Mouse (Mus musculus) thymus, postnatal 14 days (tissue): Measurements from ENCODE around the gene Lrp5.
"Not testable (repeated sequence)": the region's sequence is repeated elsewhere in the genome, so short reads cannot be mapped to it uniquely, and the experiment has no call there.

Source experiments
- DNase-seq: peaks from one replicate; pipeline ENCODE4 v3.0.0; 2021

Lrp5 gene

DNA sequence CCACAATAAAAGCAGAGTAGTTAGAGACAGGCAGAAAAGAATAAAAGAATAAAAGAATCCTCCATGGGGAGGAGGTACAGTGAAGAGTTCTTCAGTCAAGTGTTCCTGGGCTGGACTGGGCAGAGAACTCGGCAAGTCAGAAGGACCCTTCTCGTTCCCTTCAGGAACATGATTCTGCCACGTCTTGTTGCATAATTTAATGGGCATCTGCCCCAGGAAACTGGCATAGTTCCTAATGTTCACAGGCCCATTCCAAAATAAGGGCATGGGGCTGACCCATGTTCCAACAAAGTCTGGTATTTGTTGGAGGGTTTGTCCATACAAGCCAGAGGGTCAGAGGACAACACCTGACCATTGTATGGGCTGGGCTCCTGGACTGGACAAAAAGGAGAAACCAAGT lies 8.6 kb upstream of the Lrp5 start:
- DNase-seq, result no peak

DNA sequence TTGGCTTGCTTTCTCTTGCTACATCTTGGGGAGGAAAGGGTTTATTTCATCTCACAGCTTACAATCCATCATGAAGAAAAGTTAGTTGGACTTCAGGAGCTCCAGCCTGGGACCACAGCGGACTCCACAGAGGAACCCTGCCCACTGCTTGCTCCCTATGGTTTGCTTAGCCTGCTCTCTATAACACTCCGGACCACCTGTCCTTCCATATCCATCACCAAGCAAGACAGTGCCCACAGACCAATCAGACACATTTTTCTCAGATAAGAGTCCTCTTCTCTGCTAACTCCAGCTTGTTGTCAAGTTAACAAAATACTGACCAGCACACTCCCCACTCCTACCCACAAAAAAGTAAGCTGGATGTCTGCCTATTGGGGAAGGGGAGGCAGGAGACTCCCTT lies 8.1 kb upstream of the Lrp5 start:
- DNase-seq, result no peak

DNA sequence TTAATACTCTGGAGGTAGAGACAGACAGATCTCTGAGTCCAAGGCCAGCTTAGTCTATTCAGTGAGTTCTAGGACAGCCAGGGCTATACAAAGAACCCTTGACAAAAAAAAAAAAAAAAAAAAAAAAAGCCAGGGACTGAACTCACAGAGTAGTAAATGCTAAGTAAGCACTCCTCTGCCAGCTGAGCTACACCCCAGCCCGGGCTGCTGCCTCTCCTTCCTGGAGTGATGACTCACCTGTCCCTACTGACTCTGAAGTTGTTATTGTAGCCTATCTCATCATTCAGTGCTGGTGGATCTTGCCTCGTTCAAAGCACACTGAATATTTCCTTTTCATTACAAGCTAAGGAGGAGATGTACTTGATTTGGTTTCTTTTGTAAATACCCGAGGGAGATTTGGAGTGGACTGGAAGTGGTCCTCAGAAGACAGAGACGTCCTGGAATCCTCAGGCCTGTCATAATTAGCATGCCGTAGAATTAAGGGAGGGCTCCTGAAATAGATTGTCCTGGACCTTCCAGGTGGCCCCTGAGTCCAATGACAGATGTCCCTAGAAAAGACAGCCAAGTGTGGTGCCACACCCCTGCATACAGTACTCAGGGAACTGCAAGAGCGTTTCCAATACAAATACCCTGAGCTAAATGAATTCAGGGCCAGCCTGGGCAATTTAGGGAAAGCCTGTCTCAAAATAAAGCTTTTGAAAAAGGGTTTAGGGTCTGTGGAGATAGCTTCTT lies 6.2 kb upstream of the Lrp5 start:
- DNase-seq, result no peak

DNA sequence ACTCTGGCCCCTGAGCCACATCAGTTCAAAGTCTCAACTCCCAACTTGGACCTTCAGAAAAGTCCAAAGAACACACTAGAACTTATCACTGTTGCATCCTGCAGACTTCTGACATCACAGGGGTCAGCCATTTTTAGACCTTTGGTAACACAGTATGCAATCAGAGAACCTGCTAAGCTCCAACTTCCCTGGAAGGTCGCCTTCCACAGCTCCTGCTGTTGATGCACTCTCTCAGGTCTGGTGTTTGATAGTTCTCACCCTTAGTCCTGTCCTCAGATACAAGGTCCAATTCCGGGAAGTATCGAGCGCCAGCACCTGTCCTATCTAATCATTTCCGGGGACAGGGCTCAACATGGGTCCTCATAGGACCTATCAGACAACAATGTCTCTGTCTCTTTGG lies 5.0 kb upstream of the Lrp5 start:
- DNase-seq, result no peak

DNA sequence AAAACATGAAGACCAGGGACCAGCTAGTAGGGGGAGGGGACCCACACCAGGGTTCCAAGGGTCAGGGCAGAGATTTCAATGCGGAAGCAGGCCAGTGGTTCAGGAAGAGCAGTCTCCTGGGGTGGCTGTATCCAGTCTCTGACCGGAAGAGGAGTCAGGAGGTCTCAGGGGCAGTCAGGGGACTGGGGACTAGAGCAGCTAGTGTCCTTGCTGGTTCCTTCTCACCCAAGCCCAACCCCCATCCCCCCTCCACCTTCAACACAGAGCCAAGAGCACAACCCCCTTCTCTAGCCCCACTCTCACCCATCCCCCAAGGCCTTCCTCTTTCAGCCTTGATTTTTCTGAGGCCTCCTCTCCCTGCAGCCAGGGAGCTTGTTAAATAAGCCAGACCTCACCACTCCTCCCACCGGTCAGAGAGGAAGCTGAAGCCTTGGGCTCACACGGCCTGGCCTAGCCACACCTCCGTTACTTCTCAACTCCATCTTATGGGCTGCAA lies 1.4 kb upstream of the Lrp5 start:
- DNase-seq, result no peak

DNA sequence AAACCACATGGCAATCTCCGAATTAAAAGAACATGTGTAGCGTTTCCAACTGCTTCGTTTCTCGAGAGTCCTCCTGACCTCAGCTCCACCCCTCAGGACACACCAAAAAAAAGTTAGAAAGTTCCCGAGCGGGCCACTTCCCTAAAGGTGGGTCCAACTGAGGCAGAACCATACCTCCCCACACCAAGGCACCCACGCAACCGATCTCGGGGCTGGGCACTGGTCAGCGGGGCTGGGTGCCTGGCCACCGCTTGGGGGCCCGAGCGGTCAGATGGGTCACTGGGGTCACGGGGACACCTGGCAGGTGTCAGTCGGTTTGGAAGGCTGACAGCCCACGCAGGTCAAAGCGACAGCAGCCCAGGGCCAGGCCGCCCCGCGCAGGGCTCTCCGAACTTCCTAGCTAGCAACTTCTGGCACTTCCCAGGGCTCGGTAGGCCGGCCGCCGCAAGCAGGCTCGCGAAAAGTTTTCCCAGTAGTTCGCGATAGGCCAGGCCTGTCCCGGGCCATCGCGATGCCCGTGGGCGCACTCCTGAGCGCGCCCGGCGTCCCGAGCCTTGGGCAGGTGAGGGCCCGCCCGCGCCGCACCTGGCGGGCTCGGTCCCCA lies 651 bp downstream of the Lrp5 start:
- DNase-seq, result no peak

DNA sequence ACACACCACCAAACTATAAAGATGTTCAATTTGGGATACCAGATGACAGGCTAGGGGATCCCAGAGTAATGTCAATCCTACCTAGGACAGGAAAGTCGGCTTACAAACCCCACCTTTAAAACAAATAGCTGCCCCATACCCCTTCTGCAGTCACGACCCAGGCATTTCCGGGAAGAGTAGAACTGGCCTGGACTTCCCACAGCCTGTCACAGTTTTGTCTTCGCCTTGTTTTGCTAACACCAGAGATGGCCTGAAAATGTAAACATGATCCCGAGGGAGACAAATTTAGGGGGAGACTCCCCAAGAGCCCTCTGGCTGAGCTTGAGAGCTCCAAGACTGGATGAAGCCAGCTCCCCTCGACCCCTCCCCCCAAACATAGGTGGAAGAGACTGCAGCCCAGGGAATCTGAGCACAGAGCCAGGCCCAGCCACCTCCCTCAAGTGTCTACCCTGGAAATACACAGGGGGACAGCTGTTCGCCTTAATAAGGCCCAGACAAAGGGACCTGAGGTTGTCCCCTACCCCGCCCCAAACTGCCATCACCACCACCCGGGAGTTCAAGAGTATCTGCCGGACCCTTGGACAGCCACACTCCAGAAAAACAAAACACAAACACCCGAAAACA lies 1.3 kb downstream of the Lrp5 start:
- peak; percentile 13 for DNase-seq

DNA sequence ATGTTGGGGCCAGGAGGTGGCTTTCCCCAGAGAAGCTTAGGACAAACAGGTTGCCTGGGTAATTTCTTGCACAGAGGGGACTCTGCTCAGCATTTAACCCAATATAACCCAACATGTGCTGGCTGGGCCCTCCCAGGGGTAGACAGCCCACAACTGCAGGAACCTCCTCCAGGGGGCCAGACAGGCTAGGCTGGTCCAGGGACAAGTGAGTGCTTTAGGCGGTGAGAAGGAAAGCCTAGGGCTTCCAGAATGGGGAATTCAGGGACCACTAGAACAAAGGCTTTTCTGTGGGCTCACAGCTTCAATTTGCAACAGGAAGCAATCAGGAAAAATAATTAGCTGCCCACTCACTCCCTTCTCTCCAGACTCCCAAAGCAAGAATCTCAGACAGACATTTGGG lies 1.9 kb downstream of the Lrp5 start:
- DNase-seq, result peak; percentile 24

DNA sequence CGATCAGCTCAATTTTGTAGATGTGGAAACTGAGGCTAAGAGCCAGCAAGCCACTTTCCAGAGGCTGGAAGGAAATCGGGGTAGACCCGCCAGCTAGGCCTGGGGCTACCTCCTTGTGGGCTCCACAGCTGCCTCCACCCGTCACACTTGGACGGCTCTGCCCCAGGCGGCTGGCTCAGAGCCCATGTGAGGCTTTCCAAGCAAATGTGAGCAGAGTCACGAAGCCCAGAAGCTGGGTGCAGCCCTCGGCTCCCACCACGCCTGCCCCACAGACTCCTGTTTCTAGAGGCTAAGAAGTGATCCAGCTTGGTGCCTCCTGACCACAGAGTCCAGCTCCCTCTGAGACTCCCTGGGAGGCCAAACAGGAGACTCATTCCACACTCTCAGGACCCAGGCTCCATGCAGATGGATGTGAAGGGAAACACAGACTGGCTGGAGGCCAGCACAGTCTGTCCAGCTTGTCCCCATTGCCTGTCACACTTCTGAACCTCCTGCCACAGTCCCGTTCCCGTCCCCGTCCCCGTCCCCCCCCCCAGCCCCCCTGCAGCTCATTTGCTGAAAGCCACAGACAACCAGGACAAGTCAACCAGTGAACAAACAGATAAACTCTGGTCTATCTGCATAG lies 4.9 kb downstream of the Lrp5 start:
- no peak for DNase-seq

DNA sequence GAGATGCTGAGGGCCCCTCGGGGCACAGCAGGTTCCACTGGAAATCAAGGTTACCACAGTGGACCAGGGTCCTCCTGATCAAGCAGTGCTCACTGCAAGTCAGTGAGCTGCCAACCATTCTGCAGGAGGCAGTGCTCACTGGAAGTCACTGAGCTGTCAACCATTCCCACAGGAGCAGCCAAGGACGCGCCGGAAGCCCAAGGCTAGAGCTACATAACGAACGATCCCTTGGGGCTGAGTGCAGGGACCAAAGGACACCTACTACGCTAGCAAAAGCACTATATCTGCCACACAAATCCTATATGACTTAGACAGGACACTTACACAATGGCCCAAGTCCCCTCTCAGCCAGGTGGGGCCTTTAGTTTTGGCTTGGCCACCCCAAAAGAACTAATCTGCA lies 5.6 kb downstream of the Lrp5 start:
- no peak for DNase-seq

DNA sequence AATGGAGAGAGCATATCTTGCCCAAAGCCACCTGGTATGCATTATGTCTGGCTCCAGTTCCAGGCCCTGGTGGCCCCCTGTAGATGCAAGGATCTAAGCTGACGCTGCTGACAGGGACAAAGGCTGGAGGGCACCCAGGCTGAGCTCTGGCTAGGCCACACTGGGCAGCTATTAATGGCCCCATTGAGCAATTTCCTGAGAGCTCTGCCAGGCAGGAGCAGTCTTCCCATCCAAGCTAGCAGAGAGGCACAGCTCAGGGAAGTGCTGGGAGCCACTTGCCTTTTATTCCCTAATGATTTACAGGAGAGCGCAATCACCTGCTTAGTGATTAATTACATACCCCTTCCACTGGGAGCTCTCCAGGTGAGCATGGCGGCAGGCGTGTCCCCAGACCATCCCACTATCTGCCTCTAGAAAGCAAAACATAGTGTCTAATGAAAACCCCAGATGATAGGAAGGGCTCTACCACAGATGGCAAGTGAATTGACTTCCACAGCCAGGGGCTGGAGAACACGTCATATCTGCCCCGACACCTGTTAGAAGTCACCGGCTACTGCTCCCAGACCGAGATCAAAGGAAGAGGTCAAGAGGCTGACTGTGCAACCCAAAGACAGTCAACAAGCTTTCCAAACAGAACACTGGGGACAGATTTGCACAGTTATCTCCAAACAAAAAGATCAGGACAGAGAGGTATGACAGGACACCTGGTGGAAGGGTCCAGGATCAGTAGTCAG lies 12.1 kb downstream of the Lrp5 start:
- DNase-seq, result no peak

DNA sequence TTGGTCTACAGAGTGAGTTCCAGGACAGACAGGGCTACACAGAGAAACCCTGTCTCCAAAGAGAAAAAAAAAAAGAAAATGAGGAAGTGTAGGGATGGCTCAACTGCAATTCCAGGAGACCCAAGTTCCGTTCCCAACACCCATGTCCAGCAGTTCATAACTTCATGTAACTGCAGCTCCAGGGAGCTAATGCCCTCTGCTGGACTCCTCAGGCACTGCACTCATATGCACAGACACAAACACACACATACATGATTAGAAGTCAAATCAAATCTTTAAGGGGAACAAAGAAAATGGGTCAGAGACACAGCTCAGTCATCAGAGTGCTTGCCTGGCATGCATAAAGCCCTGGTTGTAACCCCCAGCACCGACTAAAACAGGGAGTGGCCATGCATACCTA lies 13.2 kb downstream of the Lrp5 start:
- DNase-seq, result no peak

DNA sequence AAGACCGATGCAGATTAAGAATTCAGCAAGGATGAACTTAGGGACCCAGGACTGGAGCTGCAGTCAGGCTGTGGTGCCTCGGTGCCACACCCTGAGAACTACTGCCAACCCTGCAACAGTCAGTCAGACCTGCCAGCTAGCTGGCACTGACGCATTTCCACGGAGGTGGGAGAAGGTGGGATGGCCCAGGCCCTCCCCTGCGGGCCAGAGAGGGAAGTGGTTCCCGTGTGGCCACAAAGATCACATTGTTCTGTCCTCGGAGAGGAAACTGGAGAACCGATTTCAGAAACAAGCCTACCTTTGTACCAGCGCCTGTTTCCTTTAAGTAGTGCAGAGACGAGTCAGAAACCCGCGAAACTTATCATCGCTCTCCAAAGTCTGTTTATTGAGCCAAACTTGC lies 17.3 kb downstream of the Lrp5 start:
- peak; percentile 44 for DNase-seq

DNA sequence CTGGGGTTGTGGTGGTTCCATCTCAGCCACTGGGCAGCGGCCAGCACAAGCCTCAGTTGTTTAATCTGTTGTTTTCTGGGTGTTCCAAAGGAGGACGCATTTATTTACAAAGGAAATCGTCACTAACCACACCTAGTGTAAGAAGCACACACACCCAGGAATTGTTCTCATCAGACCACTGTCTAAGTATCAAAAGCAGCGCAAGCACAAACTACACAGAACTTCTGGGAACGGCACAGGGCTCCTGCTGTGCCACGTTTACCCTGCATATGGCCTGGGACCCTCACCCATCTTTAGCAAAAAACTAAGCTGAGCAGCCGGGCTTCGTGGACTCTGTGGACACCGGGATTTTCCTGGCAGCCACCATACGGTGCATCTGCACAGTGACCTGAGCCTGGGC lies 17.8 kb downstream of the Lrp5 start:
- DNase-seq, result no peak

DNA sequence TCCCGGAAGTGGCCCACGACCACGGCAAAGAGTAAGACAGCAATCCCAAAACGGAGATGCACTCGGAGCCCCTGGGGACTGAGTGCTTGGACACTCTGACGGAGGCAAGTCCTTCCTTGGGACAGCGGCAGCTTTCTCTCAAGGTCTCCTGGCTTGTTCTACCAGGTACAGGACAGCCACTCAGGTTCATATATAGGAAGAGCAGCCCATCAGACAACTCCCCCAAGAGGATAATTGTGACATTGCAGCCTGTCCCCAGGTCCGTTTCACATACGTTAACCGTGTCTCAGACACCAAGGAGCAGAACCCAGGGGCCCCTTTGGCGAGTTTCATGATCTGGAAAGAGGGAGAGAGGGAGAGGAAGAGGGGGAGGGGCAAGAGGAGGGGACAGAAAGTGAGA lies 18.4 kb downstream of the Lrp5 start:
- peak; percentile 45 for DNase-seq

DNA sequence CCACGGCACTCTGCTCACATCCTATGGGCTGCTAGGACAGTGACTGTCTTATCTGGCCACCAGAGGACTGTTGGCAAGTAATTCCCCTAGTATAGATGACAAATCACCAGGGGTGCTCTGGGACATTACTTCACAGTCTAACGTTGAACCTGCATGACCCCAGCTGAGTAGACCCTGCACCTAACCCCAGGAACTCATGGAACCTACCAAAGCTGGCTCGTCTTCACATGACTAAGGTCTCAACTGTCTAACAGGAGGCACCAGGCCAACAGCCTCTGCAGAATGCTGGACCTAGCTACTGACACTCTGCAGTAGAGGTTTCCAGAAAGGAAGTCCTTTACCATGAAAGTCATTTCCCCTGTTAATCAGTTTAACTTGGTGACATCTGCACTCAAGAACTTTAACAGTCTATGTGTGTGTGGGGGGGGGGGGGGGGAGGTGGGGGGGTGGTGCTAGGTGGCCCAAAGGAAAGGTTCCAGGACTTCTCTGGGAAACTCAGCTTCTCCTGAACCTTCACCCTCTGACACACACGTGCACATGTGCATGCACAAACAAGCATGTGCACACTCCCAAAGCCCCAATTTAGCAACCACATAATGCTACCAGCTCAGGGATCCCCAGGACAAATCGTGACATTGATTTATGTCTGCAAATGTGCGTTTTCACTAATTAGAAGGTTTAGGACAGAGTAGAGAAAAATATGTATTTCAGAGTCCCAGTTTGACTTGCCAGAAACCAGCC lies 19.0 kb downstream of the Lrp5 start:
- no peak for DNase-seq

DNA sequence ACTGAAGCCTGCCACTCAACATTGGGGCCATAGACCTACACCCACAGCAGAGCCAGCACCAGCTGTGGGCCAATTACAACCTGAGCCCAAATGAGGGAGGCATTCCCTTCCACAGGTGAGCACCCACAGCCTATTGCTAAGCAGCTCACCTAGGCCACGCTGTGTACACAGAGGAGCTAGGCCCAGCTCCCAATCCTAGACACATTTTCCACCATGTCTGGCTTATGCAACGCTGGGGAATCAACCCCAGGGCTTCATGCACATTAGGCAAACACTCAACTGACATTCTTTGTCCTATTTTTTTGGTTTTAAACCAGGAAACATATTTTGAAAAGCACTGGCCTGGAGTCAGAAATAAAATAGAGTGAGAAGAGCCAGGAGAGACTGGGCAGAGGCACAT lies 19.7 kb downstream of the Lrp5 start:
- no peak for DNase-seq

DNA sequence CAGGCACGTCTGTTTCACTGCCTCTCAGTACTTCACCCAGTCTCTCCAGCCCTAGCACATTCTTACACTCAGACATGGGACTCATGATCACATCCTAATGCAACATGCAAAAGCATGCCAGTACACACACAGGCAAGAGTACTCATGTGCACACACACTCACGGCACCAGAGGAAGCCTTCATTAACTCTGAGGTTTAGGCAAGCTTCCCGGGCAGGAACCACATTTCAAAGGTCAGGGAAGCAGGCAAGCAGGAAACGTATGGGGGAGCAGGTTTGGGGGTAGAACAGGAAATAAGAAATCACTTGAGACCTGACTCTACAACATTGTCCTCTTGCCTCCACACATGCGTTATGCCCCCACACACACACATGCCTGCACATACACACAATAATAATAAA lies 20.9 kb downstream of the Lrp5 start:
- DNase-seq, result peak; percentile 50

DNA sequence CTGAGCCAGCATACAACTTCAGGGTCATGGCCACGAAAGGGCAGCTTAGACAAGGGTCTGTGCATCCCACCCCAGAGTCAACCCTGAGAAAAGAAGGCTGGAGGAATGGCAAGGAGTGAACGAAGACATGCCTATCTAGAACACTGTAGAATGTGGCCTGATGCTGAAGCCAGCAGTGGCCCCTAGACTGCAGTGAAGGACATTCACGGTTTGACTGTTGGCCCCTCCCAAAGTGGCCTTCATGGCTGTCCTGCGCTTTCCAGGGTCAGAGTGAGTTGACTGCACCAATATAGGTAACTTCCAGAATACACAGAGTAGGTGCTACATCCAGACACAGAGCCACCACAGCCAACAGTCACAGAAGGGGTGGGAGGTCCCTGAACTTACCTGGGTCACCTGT lies 28.4 kb downstream of the Lrp5 start:
- DNase-seq, result no peak

DNA sequence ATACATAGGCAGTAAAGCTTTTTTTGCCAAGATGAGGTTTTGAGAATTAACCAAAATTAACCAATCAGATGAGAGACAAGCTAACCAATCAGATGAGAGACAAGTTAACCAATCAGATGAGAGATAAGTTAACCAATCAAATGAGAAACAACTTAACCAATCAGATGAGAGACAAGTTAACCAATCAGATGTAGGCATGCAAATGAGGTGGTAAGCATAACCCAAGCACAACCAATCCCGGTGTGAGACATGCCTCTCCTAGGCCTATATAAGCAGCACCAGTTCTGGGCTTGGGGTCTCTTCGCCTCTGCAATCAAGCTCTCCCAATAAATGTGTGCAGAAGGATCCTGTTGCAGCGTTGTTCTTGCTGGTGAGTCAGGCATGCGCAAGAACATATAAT lies 29.3 kb downstream of the Lrp5 start:
- not testable (repeated sequence) for DNase-seq

DNA sequence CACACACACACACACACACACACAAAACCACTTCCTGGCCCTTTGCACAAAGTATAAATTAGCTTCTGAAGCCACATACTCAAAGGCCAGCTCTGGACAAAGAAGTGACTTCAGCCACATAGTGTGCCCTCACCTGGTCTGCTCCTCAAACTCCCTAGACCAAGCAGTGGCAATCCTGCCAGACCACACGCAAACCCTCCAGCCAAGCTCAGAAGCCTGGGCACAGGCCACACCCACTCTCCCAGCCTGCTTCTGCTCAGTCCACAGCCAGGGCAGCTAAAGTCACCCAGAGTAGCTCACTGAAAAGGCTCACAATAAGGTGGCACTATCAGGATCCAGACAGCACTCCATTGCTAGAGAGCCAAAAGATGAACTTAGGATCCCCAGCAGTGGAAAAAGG lies 30.2 kb downstream of the Lrp5 start:
- peak; percentile 10 for DNase-seq

DNA sequence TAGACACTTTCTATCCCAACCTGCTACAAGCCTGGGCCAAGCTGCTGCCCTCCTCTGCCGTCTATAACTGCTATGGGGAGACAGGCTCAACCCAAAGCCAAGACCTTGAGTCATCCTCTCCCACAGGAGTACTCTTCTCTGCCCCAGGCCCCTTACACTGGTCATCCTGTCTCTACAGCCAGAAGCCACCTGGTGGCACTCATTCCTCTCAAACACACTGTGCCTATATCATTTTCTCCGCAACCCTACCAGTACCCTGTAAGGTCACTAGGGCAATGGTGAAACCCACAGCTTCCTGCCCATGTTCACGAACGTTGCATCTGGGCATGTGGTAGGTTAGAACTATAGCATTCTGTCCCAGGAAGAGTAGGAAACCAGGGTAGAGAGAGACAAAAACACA lies 31.4 kb downstream of the Lrp5 start:
- peak; percentile 62 for DNase-seq

DNA sequence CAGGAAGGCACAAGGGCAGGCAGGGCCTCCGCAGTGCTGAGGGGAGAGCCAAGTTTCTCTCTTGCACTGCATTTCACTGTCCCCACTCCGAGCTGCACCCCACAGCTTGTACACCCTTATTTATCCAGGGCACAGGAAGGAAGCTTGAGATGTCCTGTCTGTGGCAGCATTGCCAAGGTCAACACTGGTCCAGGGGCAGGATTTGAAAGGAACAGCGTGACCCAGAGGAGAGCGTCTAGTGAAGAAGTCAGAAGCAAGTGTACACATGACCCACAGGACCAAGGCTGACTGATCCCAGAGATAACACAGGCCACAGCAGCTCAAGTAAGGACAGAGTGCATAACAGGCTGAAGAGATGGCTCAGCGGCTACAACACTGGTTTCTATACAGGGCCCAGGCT lies 32.3 kb downstream of the Lrp5 start:
- DNase-seq, result no peak
